Comparison of ENCODE assay signal across 8 mouse cellular contexts in the genomic region with DNA sequence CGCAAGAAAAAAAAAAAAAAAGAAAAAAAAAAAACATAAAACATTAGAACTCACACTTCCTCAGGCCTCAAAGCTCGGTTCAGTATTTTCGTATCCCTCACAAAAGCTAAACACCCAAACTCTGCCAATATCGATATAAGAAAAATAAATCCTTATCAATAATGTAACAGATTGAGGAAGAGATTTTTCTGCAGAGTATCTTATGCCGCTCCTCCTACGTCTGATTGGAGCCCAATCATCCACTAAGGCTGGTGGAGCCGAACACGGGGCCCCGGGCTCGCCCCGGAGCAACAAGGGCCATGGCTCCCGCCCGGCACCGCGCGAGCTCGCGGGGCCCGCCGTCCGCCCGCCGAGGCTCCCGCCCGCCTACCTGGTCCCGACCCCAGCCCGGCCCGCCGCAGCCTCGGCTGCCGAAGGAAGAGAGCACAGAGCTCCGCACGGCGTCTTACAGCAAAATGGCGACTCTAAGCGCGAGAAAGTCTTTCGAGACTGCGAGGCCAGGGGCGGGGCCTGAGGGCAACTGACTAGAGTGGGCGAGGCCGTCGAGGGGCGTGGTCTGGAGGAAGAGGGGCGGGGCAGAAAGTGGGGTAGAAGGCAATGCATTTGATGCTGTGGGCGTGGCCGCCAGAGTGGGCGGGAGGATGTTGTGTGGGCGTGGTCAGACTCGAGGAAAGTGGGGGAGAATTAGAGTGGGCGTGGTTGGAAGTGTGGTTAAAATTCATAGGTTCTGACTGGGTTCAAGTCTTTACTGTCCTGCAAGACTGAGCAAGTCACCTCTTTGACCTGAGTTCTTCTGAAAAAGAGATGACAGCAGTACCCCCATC. TPM values are rescaled to one million over a fixed set of nuclear protein-coding genes. Genes with fewer than 3 reads are reported as not detected.
DNase-seq lines count a peak whose midpoint lies in the region; ATAC-seq lines count a peak whose summit lies in the region.

TSS of gene Prpsap2 (minus strand) at position 505 of the 824 bp plus-strand sequence.

- peak; percentile 99 to 100 for DNase-seq in adrenal gland, adult (ENCODE audit: inconsistent age in 2 of 2, low spot score in 1 of 2)
- DNase-seq in embryo, embryonic 10.5 days (ENCODE audit: low spot score), result peak; percentile 100
- peak; percentile 99 for DNase-seq in gastrocnemius, postnatal 14 days
- DNase-seq in left cerebral cortex, postnatal 10 days (ENCODE audit: extremely low spot score in 1 of 2, low spot score in 2 of 2), result peak; percentile 96 to 100
- peak; percentile 95 for DNase-seq in right cerebral cortex, postnatal 25 days
- DNase-seq in urinary bladder, postnatal 4 days (ENCODE audit: low spot score in 2 of 2), result peak; percentile 99 to 100

- peak; percentile 95 for ATAC-seq in inflammation-experienced regulatory T-cells, adult 6 months
- peak; percentile 92 for ATAC-seq in megakaryocyte-erythroid progenitor cell, adult 5-6 weeks (replicated peaks; ENCODE audit: low FRiP score, low TSS enrichment, poor library complexity, severe bottlenecking)

- intact Hi-C loops in gastrocnemius, postnatal 14 days (cut with DNase I; ENCODE audit: low total_unique reads), result no loop called here
- intact Hi-C loops in left cerebral cortex, postnatal 10 days (cut with DNase I), result no loop called here

RNA-seq across cellular contexts. Expression of gene Prpsap2, which starts in this region (rescaled TPM):
- total RNA-seq in gastrocnemius, postnatal 14 days (2021), result 1 to 10 TPM; 4.2 to 5.4 TPM
- polyA plus RNA-seq in inflammation-experienced regulatory T-cells, adult 6 months (2017; shearing (Covaris generic)), result 10 to 100 TPM; 25.4 to 34.4 (median 31.2) TPM
- 10 to 100 TPM; 34.0 to 38.9 TPM for total RNA-seq in left cerebral cortex, postnatal 10 days (2021)
- 17.9 and 27.7 TPM in 2 replicates for total RNA-seq in megakaryocyte-erythroid progenitor cell, adult 5-6 weeks (2014; fragmentation: Nextera tagmentation)
- total RNA-seq in megakaryocyte-erythroid progenitor cell, adult 5-6 weeks (2017), result 29.4 and 31.8 TPM in 2 replicates

Comparison
In these comparisons a context has a peak if more than half of its experiments do, and no peak if none do; other contexts are left out.
1. Peak in every context shown above with its lines: DNase-seq and ATAC-seq.